Mouse (Mus musculus) heart, embryonic 13.5 days (tissue): Measurements from ENCODE around the gene Syce2. TPM values are rescaled to one million over a fixed set of nuclear protein-coding genes. Genes with fewer than 3 reads are reported as not detected.

Experiments
- ATAC-seq: fragments of 200-750 bp; cut with Nextera tagmentation; 2 replicates; pipeline ENCODE4 v1.8.0; 2017; ENCODE audit warnings: moderate TSS enrichment; ENCODE audit not compliant: insufficient number of reproducible peaks, low FRiP score, low TSS enrichment; ENCODE audit errors: extremely low read depth
- H3K27ac ChIP-seq: fragments of 300-500 bp; sonication (generic); replicated peaks from 2 replicates; pipeline ENCODE4 v1.5.1; 2015; ENCODE audit warnings: moderate library complexity, mild to moderate bottlenecking, inconsistent platforms
- H3K27me3 ChIP-seq: fragments of 300-500 bp; sonication (generic); replicated peaks from 2 replicates; pipeline ENCODE4 v1.6.1; 2015; ENCODE audit warnings: mild to moderate bottlenecking, inconsistent platforms
- H3K36me3 ChIP-seq: fragments of 300-500 bp; sonication (generic); 2 replicates; pipeline ENCODE4 v1.6.1; 2015; ENCODE audit warnings: mild to moderate bottlenecking, inconsistent platforms
- H3K4me1 ChIP-seq: fragments of 300-500 bp; sonication (generic); 2 replicates; pipeline ENCODE4 v1.6.1; 2015; ENCODE audit warnings: inconsistent platforms
- H3K4me2 ChIP-seq: fragments of 300-500 bp; sonication (generic); 2 replicates; pipeline ENCODE4 v1.6.1; 2015; ENCODE audit warnings: inconsistent platforms, mild to moderate bottlenecking, moderate library complexity
- H3K4me3 ChIP-seq: fragments of 300-500 bp; sonication (generic); 2 replicates; pipeline ENCODE4 v1.5.1; 2015; ENCODE audit warnings: moderate library complexity, mild to moderate bottlenecking, inconsistent platforms
- H3K9ac ChIP-seq: fragments of 300-500 bp; sonication (generic); 2 replicates; pipeline ENCODE4 v1.6.1; 2015; ENCODE audit warnings: inconsistent platforms, mild to moderate bottlenecking, moderate library complexity
- H3K9me3 ChIP-seq: fragments of 300-500 bp; sonication (generic); 2 replicates; pipeline ENCODE4 v1.6.1; 2016; ENCODE audit warnings: inconsistent platforms
- WGBS: fragments of 180-500 bp; shearing (Covaris S2); methylation state at CpG from one replicate; pipeline ENCODE4 v1.1.7; 2015; ENCODE audit warnings: mixed read lengths; 5-methylcytosine and 5-hydroxymethylcytosine counted together
- polyA plus RNA-seq: library from polyadenylated mRNA; unstranded; fragments of >200 nt; fragmentation: Nextera tagmentation; extraction: Ambion mirVana; gene quantifications from 2 replicates; pipeline ENCODE4 v1.2.1, GENCODE M21; 2015

Gene Syce2
- polyA plus RNA-seq, 1 experiment from 2014 or later = 37.2 TPM

- Histone ChIP-seq H3K4me3 (peak overlapping the region; percentile 97), H3K27me3 (no peaks in the 10 kb centered on the region), H3K4me1 (peaks cover 48% of the 10 kb centered on the region), H3K9ac (peak overlapping the region; percentile 98), H3K36me3 (peaks cover 48% of the 10 kb centered on the region), H3K4me2 (peak overlapping the region; percentile 92), H3K9me3 (no peaks in the 10 kb centered on the region), H3K27ac (peak overlapping the region; percentile 84)
- no peak for ATAC-seq
- 11% methylated on average over 12 of the region's 12 CpGs for WGBS
These were observed 26.4 kb upstream of the Syce2 start for GRCm38 (mm10) chr8:84845355-84846093.

DNA sequence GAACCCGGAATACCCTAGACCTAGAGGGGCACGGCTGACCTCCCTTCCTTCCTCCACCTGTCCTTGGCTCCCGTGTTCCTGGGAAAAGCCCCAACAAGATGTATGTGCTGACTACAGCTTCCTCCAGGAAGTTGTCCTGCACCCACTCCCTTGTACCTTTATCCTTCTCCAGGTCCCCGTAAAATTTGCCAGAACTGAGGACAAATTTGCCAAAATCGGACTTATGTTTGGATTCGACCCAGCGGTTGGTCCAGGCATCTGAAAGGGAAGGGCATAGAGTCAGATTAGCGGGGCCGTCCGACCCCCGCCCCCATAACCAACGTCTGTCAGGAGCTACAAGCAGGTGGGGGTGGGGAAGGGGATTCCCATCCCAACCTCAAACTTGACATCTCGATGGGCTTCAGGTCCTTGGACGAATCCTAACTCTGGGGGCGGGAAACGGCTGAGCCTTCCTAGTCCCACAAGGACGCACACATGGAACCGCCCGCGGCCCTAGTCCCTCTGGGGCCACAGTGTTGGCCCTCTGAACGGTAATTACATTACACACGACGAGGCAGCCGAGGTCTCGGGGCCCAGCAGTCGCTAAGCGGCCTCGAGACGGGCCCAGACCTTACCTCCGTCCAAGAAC is 25.7 kb upstream of the Syce2 start:
- Histone ChIP-seq H3K9ac (peak overlapping the region; percentile 98), H3K9me3 (no peaks in the 10 kb centered on the region), H3K4me2 (peak overlapping the region; percentile 92), H3K4me3 (peak overlapping the region; percentile 97), H3K27me3 (no peaks in the 10 kb centered on the region), H3K4me1 (peaks cover 48% of the 10 kb centered on the region), H3K36me3 (peaks cover 46% of the 10 kb centered on the region), H3K27ac (peak overlapping the region; percentile 84)
- whole genome bisulfite sequencing = under 1% methylated on average over 30 of the region's 30 CpGs
- ATAC-seq = peak; percentile 5; the same call in 1 of the 2 replicates

DNA sequence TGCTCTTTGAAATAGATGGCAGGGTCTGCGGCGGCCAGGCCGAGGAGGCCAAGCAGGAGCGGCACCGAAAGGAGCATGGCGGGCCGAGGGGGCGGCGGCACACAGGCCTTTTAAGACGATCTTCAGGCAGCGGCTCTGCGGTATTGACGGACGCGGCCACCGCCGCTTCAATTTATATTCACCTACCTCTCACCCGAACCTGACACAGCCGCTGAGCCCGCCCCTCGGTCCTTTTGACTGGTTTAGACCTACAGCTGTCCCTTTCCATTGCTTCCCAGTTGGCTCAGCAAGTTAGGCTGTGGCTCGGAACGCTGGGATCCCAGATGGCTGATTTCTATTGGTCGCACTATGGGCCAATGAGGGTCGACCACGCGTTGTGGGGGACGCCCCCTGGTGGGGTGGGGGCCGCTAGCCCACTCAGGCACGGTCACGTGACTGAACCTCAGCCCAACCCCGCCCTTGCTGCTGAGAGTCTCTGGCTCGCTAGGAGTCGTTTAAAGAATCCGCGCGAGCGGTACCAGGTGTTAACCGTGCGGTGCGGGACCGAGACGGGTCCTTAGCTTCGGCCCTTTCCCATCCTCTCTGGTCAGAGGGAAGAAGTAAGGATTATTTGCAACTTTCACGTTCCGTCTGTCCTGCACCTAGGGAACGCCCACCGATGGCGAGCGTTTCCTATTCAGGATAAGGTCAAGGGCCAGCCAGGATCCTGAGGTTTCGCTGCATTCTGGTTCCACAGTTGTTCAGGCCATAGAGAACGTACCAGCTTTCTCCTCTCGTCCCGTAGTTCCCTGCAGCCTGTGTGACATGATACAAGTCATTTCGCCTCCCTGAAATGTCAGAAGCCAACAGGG is 25.0 kb upstream of the Syce2 start, which contains the start of gene Calr:
TSS of gene Calr (minus strand) at position 213 of the 851 bp plus-strand sequence.
- H3K27ac ChIP-seq = peak within 1 kb of the TSS; percentile 92
- WGBS = under 1% methylated on average over 55 of the region's 55 CpGs
- no peaks in the 10 kb centered on the region for H3K27me3 ChIP-seq
- peak within 1 kb of the TSS; percentile 97 for H3K4me3 ChIP-seq
- H3K9me3 ChIP-seq = no peaks in the 10 kb centered on the region
- peaks cover 39% of the 10 kb centered on the region for H3K36me3 ChIP-seq
- H3K4me1 ChIP-seq = peaks cover 40% of the 10 kb centered on the region
- H3K4me2 ChIP-seq = peak within 1 kb of the TSS; percentile 92
- peak within 1 kb of the TSS; percentile 98 for H3K9ac ChIP-seq
- ATAC-seq = peak; percentile 100

DNA sequence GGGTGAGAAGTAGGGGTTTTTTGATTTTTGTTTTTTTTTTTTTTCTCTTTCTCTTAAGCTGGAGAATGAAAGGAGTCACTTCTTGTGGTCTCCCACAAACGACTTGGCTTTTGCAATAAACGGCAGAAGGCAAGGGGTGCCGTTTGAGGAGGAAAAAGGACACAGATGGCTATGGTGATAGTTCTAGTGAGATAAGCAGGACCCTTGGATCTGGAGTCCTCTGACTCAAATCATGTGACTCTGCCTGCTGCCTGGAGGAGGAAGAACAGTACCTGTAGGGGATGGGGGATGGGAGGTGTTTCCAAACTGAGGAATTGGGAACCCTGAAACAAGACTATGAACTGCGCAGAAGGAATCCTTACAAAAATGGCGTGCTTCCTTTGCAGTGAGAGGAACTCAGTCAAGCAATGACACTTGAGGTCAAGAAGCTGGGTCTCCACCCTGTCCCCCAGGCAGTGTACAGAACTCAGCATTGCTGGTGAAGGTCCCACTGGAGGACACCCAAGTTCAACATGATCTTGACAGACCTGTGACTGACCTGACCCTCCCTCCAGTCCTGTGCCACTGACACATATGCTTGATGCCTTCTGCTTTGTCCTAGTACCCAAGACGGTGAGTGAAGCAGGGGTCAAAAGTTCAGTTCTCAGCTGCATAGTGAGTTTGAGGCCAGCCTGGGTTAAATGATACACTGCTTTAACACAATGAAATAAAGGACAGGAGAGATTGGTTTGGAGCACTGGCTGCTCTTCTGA is 24.1 kb upstream of the Syce2 start:
- peaks cover 30% of the 10 kb centered on the region for H3K36me3 ChIP-seq
- no peaks in the 10 kb centered on the region for H3K27me3 ChIP-seq
- H3K4me1 ChIP-seq = peaks cover 37% of the 10 kb centered on the region
- no peak for ATAC-seq
- peak overlapping the region; percentile 87 for H3K4me2 ChIP-seq
- H3K27ac ChIP-seq = peak overlapping the region; percentile 92
- 33% methylated on average over 6 of the region's 6 CpGs for WGBS
- no peaks in the 10 kb centered on the region for H3K9me3 ChIP-seq
- H3K9ac ChIP-seq = peak overlapping the region; percentile 91
- peak overlapping the region; percentile 97 for H3K4me3 ChIP-seq

- 84% methylated on average over 3 of the region's 3 CpGs for WGBS
- Histone ChIP-seq H3K4me2 (peak overlapping the region; percentile 77), H3K4me3 (peak overlapping the region; percentile 94; the same call in 1 of the 2 replicates), H3K9me3 (no peaks in the 10 kb centered on the region), H3K4me1 (peaks cover 13% of the 10 kb centered on the region), H3K27me3 (no peaks in the 10 kb centered on the region), H3K9ac (no peak overlapping the region), H3K27ac (no peak overlapping the region), H3K36me3 (peaks cover 20% of the 10 kb centered on the region)
- no peak for ATAC-seq
These were observed 15.5 kb upstream of the Syce2 start for GRCm38 (mm10) chr8:84856434-84856833.

GRCm38 (mm10) chr8:84856864-84857441 is 15.0 kb upstream of the Syce2 start, which contains the start of gene Farsa:
Gene Farsa (plus strand): TSS chr8:84856989.
- Histone ChIP-seq H3K4me3 (peak within 1 kb of the TSS; percentile 94), H3K36me3 (peaks cover 25% of the 10 kb centered on the region), H3K27me3 (no peaks in the 10 kb centered on the region), H3K4me2 (peak within 1 kb of the TSS; percentile 77), H3K9ac (peak within 1 kb of the TSS; percentile 97), H3K9me3 (no peaks in the 10 kb centered on the region), H3K27ac (peak within 1 kb of the TSS; percentile 85), H3K4me1 (peaks cover 13% of the 10 kb centered on the region)
- ATAC-seq = peak; percentile 75
- under 1% methylated on average over 39 of the region's 39 CpGs for WGBS

GRCm38 (mm10) chr8:84872309-84872965 is 526 bp downstream of the Syce2 start:
- H3K27me3 ChIP-seq = no peaks in the 10 kb centered on the region
- peak overlapping the region; percentile 80 for H3K9ac ChIP-seq
- H3K4me2 ChIP-seq = peak overlapping the region; percentile 98
- WGBS = 3% methylated on average over 54 of the region's 54 CpGs
- H3K4me1 ChIP-seq = peaks cover 16% of the 10 kb centered on the region
- H3K4me3 ChIP-seq = peak overlapping the region; percentile 59
- H3K36me3 ChIP-seq = peaks cover 28% of the 10 kb centered on the region
- ATAC-seq = peak; percentile 38; the same call in 1 of the 2 replicates
- H3K27ac ChIP-seq = no peak overlapping the region
- H3K9me3 ChIP-seq = no peaks in the 10 kb centered on the region

DNA sequence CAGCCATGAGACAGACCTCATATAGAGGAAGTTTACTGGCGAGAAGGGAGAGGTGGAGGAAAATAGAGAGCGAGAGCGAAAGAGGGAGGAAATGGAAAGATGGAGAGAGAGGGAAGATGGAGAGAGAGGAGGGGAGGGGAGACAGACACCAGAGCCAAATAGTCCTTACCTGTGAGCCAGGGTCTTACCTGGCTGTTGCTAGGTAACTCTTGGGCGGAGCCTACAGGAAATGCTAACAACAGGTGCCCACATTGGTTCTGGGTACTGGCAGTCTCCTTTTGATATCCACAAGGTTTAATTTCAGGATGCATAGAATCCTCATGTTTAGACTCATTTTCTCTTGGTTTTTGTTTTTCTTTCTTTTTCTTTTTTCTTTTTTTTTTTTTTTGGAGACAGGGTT is 1.1 kb downstream of the Syce2 start:
- H3K4me2 ChIP-seq = peak overlapping the region; percentile 98
- H3K4me1 ChIP-seq = peaks cover 16% of the 10 kb centered on the region
- no peak overlapping the region for H3K27ac ChIP-seq
- 72% methylated on average over 4 of the region's 4 CpGs for WGBS
- H3K27me3 ChIP-seq = no peaks in the 10 kb centered on the region
- ATAC-seq = no peak
- H3K36me3 ChIP-seq = peaks cover 22% of the 10 kb centered on the region
- peak overlapping the region; percentile 80 for H3K9ac ChIP-seq
- no peaks in the 10 kb centered on the region for H3K9me3 ChIP-seq
- H3K4me3 ChIP-seq = peak overlapping the region; percentile 59

GRCm38 (mm10) chr8:84874339-84874738 is 2.4 kb downstream of the Syce2 start:
- ATAC-seq = no peak
- Histone ChIP-seq H3K27ac (no peak overlapping the region), H3K27me3 (no peaks in the 10 kb centered on the region), H3K4me2 (no peak overlapping the region), H3K4me1 (peaks cover 16% of the 10 kb centered on the region), H3K36me3 (peaks cover 9% of the 10 kb centered on the region), H3K9me3 (no peaks in the 10 kb centered on the region), H3K4me3 (no peak overlapping the region), H3K9ac (no peak overlapping the region)
- WGBS = 80% methylated on average over 3 of the region's 3 CpGs
